Mouse (Mus musculus) lung, postnatal 0 days (tissue): Measurements from ENCODE around the gene Creb3. TPM values are rescaled to one million over a fixed set of nuclear protein-coding genes. Genes with fewer than 3 reads are reported as not detected.

Experiments used
- ATAC-seq: fragments of 200-750 bp; cut with Nextera tagmentation; 2 replicates; pipeline ENCODE4 v1.8.0; 2017; ENCODE audit warnings: moderate library complexity
- DNase-seq: peaks from one replicate; pipeline ENCODE4 v3.0.0-alpha.2; 2016; ENCODE audit warnings: low spot score
- H3K27ac ChIP-seq: fragments of 300-500 bp; sonication (generic); 2 replicates; pipeline ENCODE4 v1.5.1; 2014; ENCODE audit warnings: antibody characterized with exemption, mild to moderate bottlenecking, low read length, mixed read lengths
- H3K27me3 ChIP-seq: fragments of 300-500 bp; sonication (generic); replicated peaks from 2 replicates; pipeline ENCODE4 v1.6.1; 2014; ENCODE audit warnings: low read length, mixed read lengths; ENCODE audit not compliant: insufficient read depth
- H3K36me3 ChIP-seq: fragments of 300-500 bp; sonication (generic); 2 replicates; pipeline ENCODE4 v1.6.1; 2014; ENCODE audit warnings: low read length, mixed read lengths; ENCODE audit not compliant: insufficient read depth
- H3K4me1 ChIP-seq: fragments of 300-500 bp; sonication (generic); 2 replicates; pipeline ENCODE4 v1.6.1; 2014; ENCODE audit warnings: antibody characterized with exemption, low read depth, low read length, mixed read lengths; ENCODE audit not compliant: insufficient read depth
- H3K4me2 ChIP-seq: fragments of 300-500 bp; sonication (generic); replicated peaks from 2 replicates; pipeline ENCODE4 v1.6.1; 2014; ENCODE audit warnings: low read depth, mild to moderate bottlenecking, low read length, moderate library complexity, mixed read lengths
- H3K4me3 ChIP-seq: fragments of 300-500 bp; sonication (generic); 2 replicates; pipeline ENCODE4 v1.5.1; 2014; ENCODE audit warnings: low read depth, low read length
- H3K9ac ChIP-seq: fragments of 300-500 bp; sonication (generic); replicated peaks from 2 replicates; pipeline ENCODE4 v1.6.1; 2014; ENCODE audit warnings: low read depth, mild to moderate bottlenecking
- H3K9me3 ChIP-seq: fragments of 300-500 bp; sonication (generic); 2 replicates; pipeline ENCODE4 v1.6.1; 2016; ENCODE audit warnings: low read length, mixed read lengths
- CTCF ChIP-seq: IDR thresholded peaks from 2 replicates; pipeline ENCODE4 v1.5.1; 2016; ENCODE audit warnings: antibody characterized with exemption, mild to moderate bottlenecking
- EP300 ChIP-seq: IDR thresholded peaks from 2 replicates; pipeline ENCODE4 v1.6.1; 2016; ENCODE audit warnings: antibody characterized with exemption, mild to moderate bottlenecking, control low read depth
- WGBS: fragments of 180-500 bp; shearing (Covaris S2); extraction: QIAGEN DNeasy Blood & Tissue Kit; methylation state at CpG from one replicate; pipeline ENCODE4 v1.1.7; 2014; 5-methylcytosine and 5-hydroxymethylcytosine counted together
- polyA plus RNA-seq: library from polyadenylated mRNA; unstranded; fragments of >200 nt; fragmentation: Nextera tagmentation; extraction: Ambion mirVana; gene quantifications from 2 replicates; pipeline ENCODE4 v1.2.1, GENCODE M21; 2015

Gene Creb3
- polyA plus RNA-seq, 1 experiment from 2014 or later, result 126 TPM

DNA sequence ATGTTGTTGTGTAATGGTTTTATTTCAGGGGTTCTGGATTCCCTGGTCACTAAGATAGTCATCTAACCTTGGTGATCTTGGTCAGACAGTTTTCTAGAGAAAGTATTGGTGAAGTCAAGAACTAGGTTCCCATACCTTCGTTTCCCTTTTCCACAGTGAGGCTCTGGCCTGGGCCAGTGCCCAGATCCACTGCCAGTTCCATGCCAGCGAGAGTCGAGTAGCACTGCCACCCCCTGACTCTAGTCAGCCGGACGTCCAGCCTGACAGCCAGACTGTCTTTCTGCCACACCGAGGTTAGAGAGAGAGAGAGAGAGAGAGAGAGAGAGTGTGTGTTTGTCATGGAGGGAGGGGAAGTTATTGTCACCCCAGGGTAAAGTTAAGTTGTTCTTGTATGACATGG, 17.6 kb downstream of the Creb3 start:
- Histone ChIP-seq H3K4me1 (peaks cover 23% of the 10 kb centered on the region; the same call in 1 of the 2 replicates), H3K27me3 (no peaks in the 10 kb centered on the region), H3K9ac (peak overlapping the region; percentile 75), H3K36me3 (peaks cover 28% of the 10 kb centered on the region; the same call in 1 of the 2 replicates), H3K4me2 (peak overlapping the region; percentile 88), H3K27ac (no peak overlapping the region), H3K4me3 (peak overlapping the region; percentile 83; the same call in 1 of the 2 replicates), H3K9me3 (no peaks in the 10 kb centered on the region)
- TF ChIP-seq CTCF (no peak), EP300 (no peak)
- 62% methylated on average over 6 of the region's 6 CpGs for WGBS
- ATAC-seq (no peak), DNase-seq (no peak)

DNA sequence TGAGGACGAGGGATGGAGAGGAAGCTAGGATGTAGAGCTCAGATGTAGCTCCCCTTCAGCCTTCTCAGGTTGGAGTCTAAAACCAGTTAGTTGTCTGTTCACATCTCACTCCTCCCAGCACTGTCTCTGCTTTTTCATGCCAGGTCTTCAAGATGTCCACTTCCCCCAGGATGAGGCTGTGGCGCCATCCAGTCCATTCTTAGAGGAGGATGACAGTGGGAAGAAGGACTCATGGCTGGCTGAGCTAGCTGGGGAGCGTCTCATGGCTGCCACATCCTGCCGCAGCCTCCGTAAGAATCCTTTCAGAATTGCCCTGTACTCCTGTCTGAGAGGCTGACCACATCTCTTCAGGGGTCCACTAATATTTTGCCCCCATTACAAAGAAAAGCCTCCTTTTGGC, 18.6 kb downstream of the Creb3 start:
- TF ChIP-seq CTCF, result no peak
- TF ChIP-seq EP300, result no peak

DNA sequence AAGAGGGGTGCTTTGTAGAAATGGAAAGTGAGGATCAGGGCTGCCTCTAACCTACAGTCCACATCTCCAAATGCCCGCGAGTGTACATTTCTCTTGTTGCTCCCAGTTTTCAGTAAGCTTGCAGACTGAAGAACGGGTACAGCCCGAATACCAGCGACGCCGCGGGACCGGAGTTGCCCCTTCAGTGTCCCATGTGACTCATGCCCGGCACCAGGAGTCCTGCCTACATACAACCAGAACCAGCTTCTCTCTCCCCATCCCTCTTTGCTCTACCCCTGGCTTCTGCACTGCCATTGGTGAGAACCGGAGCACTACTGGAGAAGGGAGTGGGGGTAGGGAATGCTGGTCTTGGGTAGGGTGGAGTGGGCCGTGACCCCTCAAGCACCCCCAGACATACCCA, 19.2 kb downstream of the Creb3 start:
- no peaks in the 10 kb centered on the region; the same call in 1 of the 2 replicates for H3K27me3 ChIP-seq
- no peak overlapping the region for H3K9ac ChIP-seq
- no peaks in the 10 kb centered on the region for H3K9me3 ChIP-seq
- TF ChIP-seq CTCF (no peak), EP300 (no peak)
- peaks cover 28% of the 10 kb centered on the region; the same call in 1 of the 2 replicates for H3K36me3 ChIP-seq
- ATAC-seq (no peak), DNase-seq (no peak)
- 97% methylated on average over 12 of the region's 12 CpGs for WGBS
- H3K4me3 ChIP-seq, result no peak overlapping the region
- H3K4me2 ChIP-seq, result no peak overlapping the region
- H3K4me1 ChIP-seq, result peaks cover 20% of the 10 kb centered on the region; the same call in 1 of the 2 replicates
- no peak overlapping the region for H3K27ac ChIP-seq

More for the DNA sequence above, 18.6 kb downstream of the Creb3 start:
- 89% methylated on average over 5 of the region's 5 CpGs for WGBS
- DNase-seq (no peak), ATAC-seq (no peak)
- no peak overlapping the region for H3K27ac ChIP-seq
- H3K4me2 ChIP-seq, result no peak overlapping the region
- H3K9ac ChIP-seq, result no peak overlapping the region
- H3K9me3 ChIP-seq, result no peaks in the 10 kb centered on the region
- no peak overlapping the region for H3K4me3 ChIP-seq
- peaks cover 28% of the 10 kb centered on the region; the same call in 1 of the 2 replicates for H3K36me3 ChIP-seq
- no peaks in the 10 kb centered on the region for H3K27me3 ChIP-seq
- H3K4me1 ChIP-seq, result peaks cover 23% of the 10 kb centered on the region; the same call in 1 of the 2 replicates

DNA sequence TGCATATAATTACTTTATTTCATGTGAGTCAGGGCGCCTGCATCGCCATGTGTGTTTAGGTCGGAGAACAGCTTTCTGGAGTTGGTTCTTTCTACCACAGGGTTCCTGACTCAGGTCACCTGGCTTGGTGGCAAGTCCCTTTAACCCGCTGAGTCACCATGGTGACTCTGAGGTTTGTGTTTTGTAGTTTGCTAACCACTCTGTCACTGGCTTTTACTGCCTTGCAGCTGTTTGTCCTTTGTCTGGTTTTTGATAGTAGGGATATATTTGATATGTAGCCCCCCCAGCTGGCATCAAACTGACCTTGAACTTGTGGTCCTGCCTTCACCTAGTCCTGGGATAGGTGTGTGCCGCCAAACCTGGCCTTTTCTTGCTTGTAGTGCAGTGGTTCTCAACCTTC, 20.1 kb downstream of the Creb3 start:
- 91% methylated on average over 5 of the region's 5 CpGs for WGBS

DNA sequence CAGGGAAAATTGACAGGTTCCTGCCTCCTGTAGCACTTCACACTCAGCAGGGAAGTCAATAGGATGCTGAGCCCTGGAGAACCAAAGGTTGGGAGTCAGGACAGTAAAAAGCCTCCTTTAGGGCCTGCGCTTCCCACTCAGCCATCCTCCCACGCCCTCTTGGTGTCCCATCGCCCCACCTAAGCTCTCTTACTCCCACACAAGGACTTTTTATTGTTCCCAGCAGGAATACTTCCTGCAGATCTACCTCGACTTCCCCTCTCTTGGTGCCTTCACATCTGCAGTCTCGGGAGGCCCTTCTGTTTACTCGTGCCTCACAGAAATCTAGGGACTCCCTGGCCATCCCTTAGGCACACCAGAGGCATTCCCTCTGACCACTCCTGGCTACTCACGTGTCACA, 21.3 kb downstream of the Creb3 start:
- WGBS, result 68% methylated on average over 7 of the region's 7 CpGs
- Histone ChIP-seq H3K27ac (no peak overlapping the region), H3K4me1 (peaks cover 6% of the 10 kb centered on the region; the same call in 1 of the 2 replicates), H3K4me3 (no peak overlapping the region), H3K9me3 (no peaks in the 10 kb centered on the region), H3K27me3 (no peaks in the 10 kb centered on the region; the same call in 1 of the 2 replicates), H3K36me3 (peaks cover 28% of the 10 kb centered on the region; the same call in 1 of the 2 replicates), H3K9ac (no peak overlapping the region), H3K4me2 (no peak overlapping the region)
- DNase-seq (no peak), ATAC-seq (no peak)
- TF ChIP-seq EP300 (no peak), CTCF (no peak)

More for the DNA sequence above, 20.1 kb downstream of the Creb3 start:
- no peaks in the 10 kb centered on the region; the same call in 1 of the 2 replicates for H3K27me3 ChIP-seq
- TF ChIP-seq EP300 (no peak), CTCF (no peak)
- no peak overlapping the region for H3K27ac ChIP-seq
- H3K4me2 ChIP-seq, result no peak overlapping the region
- peaks cover 12% of the 10 kb centered on the region; the same call in 1 of the 2 replicates for H3K4me1 ChIP-seq
- H3K9me3 ChIP-seq, result no peaks in the 10 kb centered on the region
- ATAC-seq (no peak), DNase-seq (no peak)
- no peak overlapping the region for H3K4me3 ChIP-seq
- H3K9ac ChIP-seq, result no peak overlapping the region
- H3K36me3 ChIP-seq, result peaks cover 28% of the 10 kb centered on the region; the same call in 1 of the 2 replicates

DNA sequence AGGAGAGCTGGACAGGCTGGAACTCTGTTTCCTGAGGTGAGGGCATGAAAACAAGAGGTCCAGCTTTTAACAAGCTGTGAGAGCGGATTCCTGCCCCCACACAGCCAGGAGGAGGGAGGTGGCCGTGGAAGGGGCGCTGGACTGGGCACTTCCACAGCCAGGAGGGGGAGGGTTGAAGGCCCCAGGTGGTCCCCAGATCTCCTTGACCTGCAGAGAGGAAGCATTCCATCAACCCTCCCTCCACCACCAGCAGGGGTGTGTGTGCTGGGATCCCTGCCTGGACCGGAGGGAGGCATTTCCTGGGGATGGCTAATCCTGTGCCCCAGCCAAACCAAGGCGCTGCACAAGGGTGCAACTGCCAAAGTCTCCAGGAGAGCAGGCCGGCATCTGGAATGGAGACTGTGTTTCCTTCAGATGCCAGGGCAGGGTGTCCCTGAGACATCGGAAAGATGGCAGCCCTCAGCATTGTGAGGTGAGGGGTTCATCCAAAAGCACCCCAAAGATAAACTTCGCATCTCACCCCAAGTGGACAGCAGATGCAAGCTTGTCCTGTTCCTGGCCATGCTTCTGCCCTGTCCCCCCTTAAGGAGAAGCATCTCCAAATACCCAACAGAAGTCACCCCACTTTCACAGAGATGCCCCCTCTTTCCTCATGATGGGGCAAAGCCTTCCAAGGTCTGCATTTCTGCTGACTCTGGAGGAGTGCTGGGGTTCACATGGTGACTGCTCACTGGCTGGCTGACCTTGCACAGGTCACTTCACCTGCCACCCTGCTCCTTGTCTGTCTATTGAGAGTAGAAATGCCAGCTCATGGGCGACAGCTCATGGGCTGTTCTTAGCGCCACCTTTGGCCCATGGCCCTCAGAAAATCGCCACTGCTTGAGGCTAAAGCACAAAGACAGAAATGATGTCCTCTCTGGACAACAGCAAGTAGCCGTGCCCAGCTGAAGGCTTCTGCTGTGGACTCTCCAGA, 22.6 kb downstream of the Creb3 start, which contains the start of gene Msmp:
Msmp (minus strand) TSS at position 51 of the 973 bp plus-strand sequence.
- ATAC-seq (no peak), DNase-seq (no peak)
- no peak within 1 kb of the TSS for H3K27ac ChIP-seq
- no peaks in the 10 kb centered on the region for H3K9me3 ChIP-seq
- H3K4me1 ChIP-seq, result peaks cover under 1% of the 10 kb centered on the region; the same call in 1 of the 2 replicates
- no peak within 1 kb of the TSS for H3K4me2 ChIP-seq
- H3K27me3 ChIP-seq, result no peaks in the 10 kb centered on the region; the same call in 1 of the 2 replicates
- H3K4me3 ChIP-seq, result no peak within 1 kb of the TSS
- TF ChIP-seq CTCF (peak; percentile 11; the same call in 1 of the 2 replicates), EP300 (no peak)
- peaks cover 28% of the 10 kb centered on the region; the same call in 1 of the 2 replicates for H3K36me3 ChIP-seq
- no peak within 1 kb of the TSS for H3K9ac ChIP-seq
- WGBS, result 62% methylated on average over 12 of the region's 12 CpGs
